Mouse (Mus musculus): ENCODE measurements around the gene Hbq1a. TPM values are rescaled to one million over a fixed set of nuclear protein-coding genes. Genes with fewer than 3 reads are reported as not detected.
A peak's percentile ranks its signal among the peaks of the same experiment; 100 is the strongest.

Gene Hbq1a
- polyA plus RNA-seq, 1 experiment from 2014 or later: not detected

DNA sequence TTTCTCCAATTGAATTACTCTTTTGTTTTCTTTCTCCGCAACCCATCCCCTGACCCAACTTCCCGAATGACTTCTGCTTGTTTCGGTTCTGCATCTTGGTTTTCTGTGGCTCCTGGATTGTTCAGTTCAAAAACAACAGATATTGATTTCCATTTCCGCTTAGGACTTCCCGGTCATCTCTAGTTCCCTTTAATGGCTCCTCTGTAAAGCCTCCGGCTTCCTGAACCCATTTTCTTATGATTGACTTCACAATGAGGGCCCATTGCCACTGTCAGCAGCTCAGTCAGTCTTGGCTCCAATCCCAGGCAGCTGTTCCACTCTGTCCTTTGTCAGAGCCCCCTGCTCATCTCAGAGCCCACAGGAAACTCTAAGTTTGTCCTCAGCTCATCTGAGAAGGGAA lies 31.2 kb downstream of the Hbq1a start:
- Histone ChIP-seq H3K27ac (ENCODE audit: low read depth, low read length) (peak overlapping the region; percentile 47; the same call in 1 of the 2 replicates), H3K4me2 (replicated peaks; ENCODE audit: low read depth, low read length) (no peak overlapping the region; the same call in 1 of the 2 replicates), H3K4me3 (ENCODE audit: low read length) (no peak overlapping the region), H3K4me1 (ENCODE audit: control insufficient read depth, insufficient read depth, low read length) (peaks cover 8% of the 10 kb centered on the region; the same call in 1 of the 2 replicates), H3K36me3 (ENCODE audit: control insufficient read depth, insufficient read depth, low read length) (no peaks in the 10 kb centered on the region), H3K9ac (ENCODE audit: low read depth, low read length) (no peak overlapping the region), H3K9me3 (ENCODE audit: control insufficient read depth, low read length) (no peaks in the 10 kb centered on the region), H3K27me3 (ENCODE audit: control insufficient read depth, insufficient read depth, low read length) (no peaks in the 10 kb centered on the region)
- 21% methylated on average over 6 of the region's 6 CpGs for WGBS
- ATAC-seq (ENCODE audit: low FRiP score, low TSS enrichment): peak; percentile 66; the same call in 1 of the 2 replicates

DNA sequence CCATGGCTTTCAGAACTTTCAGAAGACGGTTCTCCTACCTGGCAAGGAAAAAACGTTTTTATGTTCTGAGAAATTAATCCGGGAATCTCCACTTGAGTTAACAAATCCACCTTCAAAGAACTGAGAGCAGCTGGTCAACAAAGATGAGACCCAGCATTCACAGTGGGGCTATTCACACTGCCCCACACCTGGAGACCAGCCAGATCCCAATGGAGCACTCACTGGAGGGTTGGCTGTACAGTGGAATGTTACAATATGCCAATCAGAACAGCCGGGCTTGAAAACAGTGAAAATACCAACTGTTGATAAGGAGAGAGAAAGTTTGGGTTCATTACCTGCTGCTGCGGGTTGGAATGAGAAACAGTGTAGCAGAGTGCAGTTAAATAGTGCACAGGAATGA lies 32.0 kb downstream of the Hbq1a start:
- Histone ChIP-seq H3K4me2 (replicated peaks; ENCODE audit: low read depth, low read length) (no peak overlapping the region), H3K27ac (ENCODE audit: low read depth, low read length) (no peak overlapping the region), H3K36me3 (ENCODE audit: control insufficient read depth, insufficient read depth, low read length) (no peaks in the 10 kb centered on the region), H3K9me3 (ENCODE audit: control insufficient read depth, low read length) (no peaks in the 10 kb centered on the region), H3K4me3 (ENCODE audit: low read length) (no peak overlapping the region), H3K9ac (ENCODE audit: low read depth, low read length) (no peak overlapping the region), H3K4me1 (ENCODE audit: control insufficient read depth, insufficient read depth, low read length) (peaks cover 8% of the 10 kb centered on the region; the same call in 1 of the 2 replicates), H3K27me3 (ENCODE audit: control insufficient read depth, insufficient read depth, low read length) (no peaks in the 10 kb centered on the region)
- WGBS: 78% methylated on average over 5 of the region's 5 CpGs
- no peak for ATAC-seq (ENCODE audit: low FRiP score, low TSS enrichment)

DNA sequence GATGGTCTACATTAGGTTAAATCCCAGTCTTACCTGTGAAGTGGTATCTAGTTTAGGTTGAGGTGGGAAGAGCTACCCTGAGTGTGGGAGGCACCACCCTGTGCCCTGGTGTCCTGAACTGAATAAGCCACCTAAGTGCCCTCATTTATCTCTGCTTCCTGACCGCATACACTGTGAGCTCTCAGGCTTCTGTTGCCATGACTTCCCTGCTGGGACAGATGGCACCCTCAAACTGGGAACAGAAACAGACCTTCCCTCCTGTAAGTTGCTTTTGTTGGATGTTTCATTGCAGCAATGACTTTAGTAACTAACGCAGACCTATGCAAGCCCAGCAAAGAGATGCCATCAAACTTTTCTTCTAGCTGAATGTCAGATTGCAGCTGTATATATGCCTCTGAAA lies 33.4 kb downstream of the Hbq1a start:
- whole genome bisulfite sequencing: 73% methylated on average over 2 of the region's 2 CpGs
- H3K36me3 ChIP-seq (ENCODE audit: control insufficient read depth, insufficient read depth, low read length): no peaks in the 10 kb centered on the region

DNA sequence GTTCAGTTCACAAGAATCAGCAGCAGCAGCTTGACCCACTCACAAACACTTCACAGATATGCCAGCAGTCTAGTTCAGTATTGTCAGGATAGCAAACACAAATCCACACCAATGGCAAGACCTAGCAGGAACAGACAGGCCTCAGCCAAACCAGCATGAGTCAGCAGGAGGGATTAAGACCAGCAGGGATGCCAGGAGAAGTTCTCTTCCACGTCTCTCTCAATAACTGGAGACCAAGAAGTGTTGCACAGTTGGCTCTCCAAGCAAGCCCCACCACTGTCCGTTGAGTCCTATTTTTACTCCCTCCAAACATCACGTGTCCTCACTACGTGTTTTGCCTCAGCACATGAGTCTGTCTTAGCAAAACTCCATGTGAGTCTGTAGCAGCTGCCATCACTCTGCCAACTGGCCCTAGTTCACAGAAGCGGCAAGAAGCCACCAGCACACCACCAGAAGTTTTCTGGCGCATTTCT lies 36.6 kb downstream of the Hbq1a start:
- no peaks in the 10 kb centered on the region for H3K36me3 ChIP-seq (ENCODE audit: control insufficient read depth, insufficient read depth, low read length)
- H3K27ac ChIP-seq (ENCODE audit: low read depth, low read length): no peak overlapping the region
- ATAC-seq (ENCODE audit: low FRiP score, low TSS enrichment): no peak
- no peak overlapping the region for H3K4me2 ChIP-seq (replicated peaks; ENCODE audit: low read depth, low read length)
- H3K9me3 ChIP-seq (ENCODE audit: control insufficient read depth, low read length): 0 out of 2 replicates have a peak, but pooled peaks cover 2% of the 10 kb centered on the region
- H3K9ac ChIP-seq (ENCODE audit: low read depth, low read length): no peak overlapping the region
- peaks cover 20% of the 10 kb centered on the region; the same call in 1 of the 2 replicates for H3K4me1 ChIP-seq (ENCODE audit: control insufficient read depth, insufficient read depth, low read length)
- WGBS: 91% methylated on average over 6 of the region's 6 CpGs
- no peak overlapping the region for H3K4me3 ChIP-seq (ENCODE audit: low read length)
- no peaks in the 10 kb centered on the region for H3K27me3 ChIP-seq (ENCODE audit: control insufficient read depth, insufficient read depth, low read length)

More for the DNA sequence above, 33.4 kb downstream of the Hbq1a start:
- no peak for ATAC-seq (ENCODE audit: low FRiP score, low TSS enrichment)
- H3K4me2 ChIP-seq (replicated peaks; ENCODE audit: low read depth, low read length): no peak overlapping the region
- H3K27me3 ChIP-seq (ENCODE audit: control insufficient read depth, insufficient read depth, low read length): no peaks in the 10 kb centered on the region
- no peak overlapping the region for H3K4me3 ChIP-seq (ENCODE audit: low read length)
- H3K4me1 ChIP-seq (ENCODE audit: control insufficient read depth, insufficient read depth, low read length): peaks cover 8% of the 10 kb centered on the region; the same call in 1 of the 2 replicates
- no peak overlapping the region for H3K27ac ChIP-seq (ENCODE audit: low read depth, low read length)
- no peak overlapping the region for H3K9ac ChIP-seq (ENCODE audit: low read depth, low read length)
- 0 out of 2 replicates have a peak, but pooled peaks cover 2% of the 10 kb centered on the region for H3K9me3 ChIP-seq (ENCODE audit: control insufficient read depth, low read length)

DNA sequence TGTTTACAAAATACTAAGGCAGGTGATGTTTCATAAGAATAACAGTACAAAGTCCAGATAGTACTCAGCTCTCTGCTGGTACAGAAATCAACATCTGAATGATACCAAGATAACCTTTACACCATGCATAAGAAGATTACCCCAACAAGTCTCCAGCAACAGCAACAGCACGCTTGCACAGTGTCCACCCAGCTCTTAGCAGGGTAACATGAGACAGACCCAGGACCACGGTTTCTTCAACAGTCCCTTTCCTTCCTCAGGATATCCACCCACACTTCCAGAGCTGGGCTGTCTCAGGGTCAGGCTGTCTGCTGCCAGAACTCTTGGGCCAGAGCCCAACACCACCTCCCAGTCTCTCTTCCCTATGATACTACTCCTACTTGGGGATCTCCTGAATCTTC lies 39.3 kb downstream of the Hbq1a start:
- no peak overlapping the region for H3K4me3 ChIP-seq (ENCODE audit: low read length)
- WGBS: 16% methylated on average over 2 of the region's 2 CpGs
- H3K4me2 ChIP-seq (replicated peaks; ENCODE audit: low read depth, low read length): no peak overlapping the region
- ATAC-seq (ENCODE audit: low FRiP score, low TSS enrichment): no peak
- peaks cover 20% of the 10 kb centered on the region; the same call in 1 of the 2 replicates for H3K4me1 ChIP-seq (ENCODE audit: control insufficient read depth, insufficient read depth, low read length)
- 0 out of 2 replicates have a peak, but pooled peaks cover 2% of the 10 kb centered on the region for H3K9me3 ChIP-seq (ENCODE audit: control insufficient read depth, low read length)
- no peak overlapping the region for H3K27ac ChIP-seq (ENCODE audit: low read depth, low read length)
- H3K27me3 ChIP-seq (ENCODE audit: control insufficient read depth, insufficient read depth, low read length): no peaks in the 10 kb centered on the region
- H3K9ac ChIP-seq (ENCODE audit: low read depth, low read length): no peak overlapping the region
- H3K36me3 ChIP-seq (ENCODE audit: control insufficient read depth, insufficient read depth, low read length): no peaks in the 10 kb centered on the region

DNA sequence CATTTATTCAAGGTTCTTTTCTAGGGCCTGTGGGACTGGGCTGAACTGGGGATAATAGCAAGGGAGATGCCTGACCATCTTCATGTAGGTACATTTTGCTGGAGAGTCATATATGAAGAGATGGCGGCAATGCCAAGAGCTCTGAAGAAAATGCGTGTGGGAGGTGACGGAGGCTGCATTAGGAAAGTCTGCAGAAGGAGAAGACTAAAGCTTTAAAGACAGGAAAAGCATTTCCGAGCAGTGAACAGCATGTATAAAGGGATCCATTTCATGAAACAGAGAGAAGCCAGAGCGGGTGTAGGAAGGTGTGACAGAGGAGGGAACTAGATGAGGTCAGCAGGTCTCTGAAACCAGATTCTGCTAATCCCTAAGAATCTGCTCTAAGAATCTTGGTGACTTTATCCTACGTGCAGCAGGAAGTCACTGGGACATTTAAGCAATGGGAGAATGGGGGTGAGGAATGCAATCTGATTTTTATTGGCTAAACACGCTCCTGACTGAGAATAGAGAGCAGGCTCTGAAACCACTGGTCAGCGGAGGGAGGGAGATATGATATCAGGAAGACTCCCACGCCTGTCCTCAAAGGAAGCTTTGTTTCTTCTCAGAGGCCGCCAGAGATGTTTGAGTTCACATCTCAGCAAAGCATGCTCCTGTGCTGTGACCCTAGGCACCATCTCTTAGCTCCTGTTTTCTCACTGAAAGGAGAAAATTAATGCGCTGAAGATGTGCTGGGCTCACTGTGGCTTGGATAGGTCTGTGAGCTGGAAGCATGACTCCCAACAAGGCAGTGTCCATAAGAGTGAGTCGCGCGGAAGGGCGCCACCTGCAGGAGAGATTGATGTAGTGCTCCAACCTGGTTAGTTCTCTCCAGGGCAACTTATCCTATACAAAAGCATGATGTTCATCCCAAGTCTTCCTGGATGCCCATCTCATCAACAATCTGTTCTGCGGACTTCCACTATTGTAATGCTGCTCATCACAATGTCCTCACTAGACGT lies 40.9 kb downstream of the Hbq1a start:
- Histone ChIP-seq H3K27ac (ENCODE audit: low read depth, low read length) (peak overlapping the region; percentile 27; the same call in 1 of the 2 replicates), H3K4me2 (replicated peaks; ENCODE audit: low read depth, low read length) (no peak overlapping the region), H3K9me3 (ENCODE audit: control insufficient read depth, low read length) (0 out of 2 replicates have a peak, but pooled peaks cover 2% of the 10 kb centered on the region), H3K9ac (ENCODE audit: low read depth, low read length) (no peak overlapping the region), H3K4me3 (ENCODE audit: low read length) (no peak overlapping the region), H3K36me3 (ENCODE audit: control insufficient read depth, insufficient read depth, low read length) (no peaks in the 10 kb centered on the region), H3K4me1 (ENCODE audit: control insufficient read depth, insufficient read depth, low read length) (peaks cover 20% of the 10 kb centered on the region; the same call in 1 of the 2 replicates), H3K27me3 (ENCODE audit: control insufficient read depth, insufficient read depth, low read length) (no peaks in the 10 kb centered on the region)
- 20% methylated on average over 17 of the region's 17 CpGs for WGBS
- peak; percentile 81 for ATAC-seq (ENCODE audit: low FRiP score, low TSS enrichment)

DNA sequence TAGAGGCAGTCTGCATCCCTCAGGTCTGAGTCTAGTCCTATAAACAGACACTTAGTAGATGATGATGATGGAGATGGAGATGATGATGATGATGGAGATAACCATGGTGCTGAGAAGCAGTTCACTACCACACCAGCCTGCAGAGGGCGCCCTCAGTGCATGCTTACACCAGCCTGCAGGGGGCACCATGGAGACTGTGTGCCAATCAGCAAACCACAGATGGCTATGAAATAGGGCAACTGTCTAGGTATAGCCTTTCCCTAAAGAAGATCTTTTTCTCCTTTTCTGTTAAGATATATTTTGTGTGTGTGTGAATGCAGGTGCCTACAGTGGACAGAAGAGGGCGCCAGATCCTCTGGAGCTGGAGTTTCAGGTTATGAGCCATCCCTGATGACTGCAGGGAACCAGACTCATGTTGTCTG lies 42.9 kb downstream of the Hbq1a start:
- Histone ChIP-seq H3K27me3 (ENCODE audit: control insufficient read depth, insufficient read depth, low read length) (no peaks in the 10 kb centered on the region), H3K9me3 (ENCODE audit: control insufficient read depth, low read length) (no peaks in the 10 kb centered on the region), H3K36me3 (ENCODE audit: control insufficient read depth, insufficient read depth, low read length) (no peaks in the 10 kb centered on the region), H3K4me1 (ENCODE audit: control insufficient read depth, insufficient read depth, low read length) (peaks cover 27% of the 10 kb centered on the region; the same call in 1 of the 2 replicates), H3K9ac (ENCODE audit: low read depth, low read length) (no peak overlapping the region), H3K27ac (ENCODE audit: low read depth, low read length) (no peak overlapping the region), H3K4me3 (ENCODE audit: low read length) (no peak overlapping the region), H3K4me2 (replicated peaks; ENCODE audit: low read depth, low read length) (no peak overlapping the region)
- no peak for ATAC-seq (ENCODE audit: low FRiP score, low TSS enrichment)
- 22% methylated on average over 2 of the region's 2 CpGs for WGBS

DNA sequence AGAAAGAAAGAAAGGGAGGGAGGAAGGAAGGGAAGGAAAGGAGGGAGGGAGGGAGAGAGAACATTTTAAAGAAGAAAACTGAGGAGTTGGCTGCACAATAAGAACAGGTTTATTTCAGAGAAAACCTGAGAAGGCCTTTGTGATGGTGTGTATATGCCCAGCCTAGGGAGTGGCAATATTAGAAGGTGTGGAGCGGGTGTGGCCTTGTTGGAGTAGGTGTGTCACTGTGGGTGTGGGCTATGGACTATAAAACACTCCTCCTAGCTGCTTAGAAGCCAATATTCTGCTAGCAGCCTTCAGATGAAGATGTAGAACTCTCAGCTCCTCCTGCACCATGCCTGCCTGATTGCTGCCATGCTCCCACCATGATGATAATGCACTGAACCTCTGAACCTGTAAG lies 43.5 kb downstream of the Hbq1a start:
- ATAC-seq (ENCODE audit: low FRiP score, low TSS enrichment): no peak
- no peak overlapping the region for H3K27ac ChIP-seq (ENCODE audit: low read depth, low read length)
- no peak overlapping the region for H3K4me3 ChIP-seq (ENCODE audit: low read length)
- WGBS: 94% methylated on average over 1 of the region's 1 CpGs
- H3K4me2 ChIP-seq (replicated peaks; ENCODE audit: low read depth, low read length): no peak overlapping the region
- no peaks in the 10 kb centered on the region for H3K9me3 ChIP-seq (ENCODE audit: control insufficient read depth, low read length)
- H3K36me3 ChIP-seq (ENCODE audit: control insufficient read depth, insufficient read depth, low read length): no peaks in the 10 kb centered on the region
- no peaks in the 10 kb centered on the region for H3K27me3 ChIP-seq (ENCODE audit: control insufficient read depth, insufficient read depth, low read length)
- H3K9ac ChIP-seq (ENCODE audit: low read depth, low read length): no peak overlapping the region
- peaks cover 29% of the 10 kb centered on the region; the same call in 1 of the 2 replicates for H3K4me1 ChIP-seq (ENCODE audit: control insufficient read depth, insufficient read depth, low read length)
